Mouse (Mus musculus) liver, embryonic 16.5 days (tissue): ENCODE results near the gene Ugt1a6b. TPM values are rescaled to one million over a fixed set of nuclear protein-coding genes. Genes with fewer than 3 reads are reported as not detected.

ENCODE experiments used
- ATAC-seq: fragments of 200-750 bp; cut with Nextera tagmentation; 2 replicates; pipeline ENCODE4 v1.8.0; 2017; ENCODE audit warnings: low read depth, mild to moderate bottlenecking, moderate number of reproducible peaks, moderate library complexity
- H3K27ac ChIP-seq: fragments of 300-500 bp; sonication (generic); 2 replicates; pipeline ENCODE4 v1.5.1; 2014; ENCODE audit warnings: mild to moderate bottlenecking, low read length
- H3K27me3 ChIP-seq: fragments of 300-500 bp; sonication (generic); 2 replicates; pipeline ENCODE4 v1.6.1; 2014; ENCODE audit warnings: low read depth, low read length, mixed read lengths; ENCODE audit not compliant: control insufficient read depth, insufficient read depth
- H3K36me3 ChIP-seq: fragments of 300-500 bp; sonication (generic); 2 replicates; pipeline ENCODE4 v1.6.1; 2014; ENCODE audit warnings: mild to moderate bottlenecking; ENCODE audit not compliant: control insufficient read depth, insufficient read depth
- H3K4me1 ChIP-seq: fragments of 300-500 bp; sonication (generic); 2 replicates; pipeline ENCODE4 v1.6.1; 2014; ENCODE audit warnings: low read depth, low read length, mixed read lengths; ENCODE audit not compliant: control insufficient read depth
- H3K4me2 ChIP-seq: fragments of 300-500 bp; sonication (generic); 2 replicates; pipeline ENCODE4 v1.6.1; 2014; ENCODE audit warnings: low read depth, low read length, mixed read lengths
- H3K4me3 ChIP-seq: fragments of 300-500 bp; sonication (generic); 2 replicates; pipeline ENCODE4 v1.5.1; 2014; ENCODE audit warnings: low read depth, mild to moderate bottlenecking, low read length
- H3K9ac ChIP-seq: fragments of 300-500 bp; sonication (generic); 2 replicates; pipeline ENCODE4 v1.6.1; 2014; ENCODE audit warnings: low read depth, low read length
- H3K9me3 ChIP-seq: fragments of 300-500 bp; sonication (generic); replicated peaks from 2 replicates; pipeline ENCODE4 v1.6.1; 2016; ENCODE audit warnings: low read length; ENCODE audit not compliant: control insufficient read depth
- WGBS: fragments of 180-500 bp; shearing (Covaris S2); extraction: QIAGEN DNeasy Blood & Tissue Kit; methylation state at CpG from one replicate; pipeline ENCODE4 v1.1.7; 2014; ENCODE audit not compliant: insufficient replicate concordance; 5-methylcytosine and 5-hydroxymethylcytosine counted together
- polyA plus RNA-seq: library from polyadenylated mRNA; unstranded; fragments of >200 nt; fragmentation: Nextera tagmentation; extraction: Ambion mirVana; gene quantifications from 2 replicates; pipeline ENCODE4 v1.2.1, GENCODE M21; 2015

The Ugt1a6b gene
- polyA plus RNA-seq, 1 experiment from 2014 or later: 20.1 TPM

GRCm38 (mm10) chr1:88246386-88246785, 143.3 kb downstream of the Ugt1a6b start:
- Histone ChIP-seq H3K9ac (no peak overlapping the region), H3K4me3 (no peak overlapping the region), H3K27ac (no peak overlapping the region), H3K4me2 (no peak overlapping the region), H3K36me3 (no peaks in the 10 kb centered on the region), H3K27me3 (no peaks in the 10 kb centered on the region), H3K9me3 (peaks cover 18% of the 10 kb centered on the region), H3K4me1 (no peaks in the 10 kb centered on the region)
- ATAC-seq: no peak
- WGBS: 35% methylated on average over 6 of the region's 6 CpGs

- Histone ChIP-seq H3K4me3 (no peak overlapping the region), H3K4me1 (no peaks in the 10 kb centered on the region), H3K27ac (no peak overlapping the region), H3K4me2 (no peak overlapping the region), H3K27me3 (no peaks in the 10 kb centered on the region), H3K9ac (no peak overlapping the region), H3K9me3 (peaks cover 11% of the 10 kb centered on the region), H3K36me3 (no peaks in the 10 kb centered on the region)
- ATAC-seq: no peak
- WGBS: 24% methylated on average over 2 of the region's 2 CpGs
Observed at GRCm38 (mm10) chr1:88247660-88248059, 144.6 kb downstream of the Ugt1a6b start.

GRCm38 (mm10) chr1:88248658-88249057, 145.6 kb downstream of the Ugt1a6b start:
- no peak overlapping the region for H3K4me2 ChIP-seq
- ATAC-seq: no peak
- H3K9me3 ChIP-seq: peaks cover 7% of the 10 kb centered on the region
- no peaks in the 10 kb centered on the region for H3K4me1 ChIP-seq
- no peak overlapping the region for H3K27ac ChIP-seq
- H3K27me3 ChIP-seq: no peaks in the 10 kb centered on the region
- H3K9ac ChIP-seq: no peak overlapping the region
- no peaks in the 10 kb centered on the region for H3K36me3 ChIP-seq
- 46% methylated on average over 4 of the region's 4 CpGs for WGBS
- H3K4me3 ChIP-seq: no peak overlapping the region

- WGBS: 59% methylated on average over 7 of the region's 7 CpGs
- H3K9ac ChIP-seq: no peak overlapping the region
- peaks cover 7% of the 10 kb centered on the region for H3K9me3 ChIP-seq
- no peak overlapping the region for H3K4me3 ChIP-seq
- no peak overlapping the region for H3K4me2 ChIP-seq
- no peaks in the 10 kb centered on the region for H3K27me3 ChIP-seq
- ATAC-seq: no peak
- H3K27ac ChIP-seq: no peak overlapping the region
- H3K36me3 ChIP-seq: no peaks in the 10 kb centered on the region
- H3K4me1 ChIP-seq: no peaks in the 10 kb centered on the region
Observed at GRCm38 (mm10) chr1:88249596-88249995, 146.5 kb downstream of the Ugt1a6b start.

GRCm38 (mm10) chr1:88250023-88250422, 147.0 kb downstream of the Ugt1a6b start:
- 59% methylated on average over 5 of the region's 5 CpGs for WGBS
- no peak for ATAC-seq
- Histone ChIP-seq H3K36me3 (no peaks in the 10 kb centered on the region), H3K9me3 (peaks cover 7% of the 10 kb centered on the region), H3K27me3 (no peaks in the 10 kb centered on the region), H3K4me1 (no peaks in the 10 kb centered on the region), H3K4me3 (no peak overlapping the region), H3K4me2 (no peak overlapping the region), H3K27ac (no peak overlapping the region), H3K9ac (no peak overlapping the region)

- Histone ChIP-seq H3K4me2 (no peak overlapping the region), H3K36me3 (no peaks in the 10 kb centered on the region), H3K4me1 (no peaks in the 10 kb centered on the region), H3K27ac (no peak overlapping the region), H3K9ac (no peak overlapping the region), H3K9me3 (peaks cover 7% of the 10 kb centered on the region; the same call in 1 of the 2 replicates), H3K27me3 (no peaks in the 10 kb centered on the region), H3K4me3 (no peak overlapping the region)
- 54% methylated on average over 8 of the region's 8 CpGs for WGBS
- ATAC-seq: peak; percentile 5; the same call in 1 of the 2 replicates
Observed at GRCm38 (mm10) chr1:88253106-88253505, 150.1 kb downstream of the Ugt1a6b start.

GRCm38 (mm10) chr1:88253540-88253939, 150.5 kb downstream of the Ugt1a6b start:
- no peak overlapping the region for H3K4me3 ChIP-seq
- no peaks in the 10 kb centered on the region for H3K4me1 ChIP-seq
- H3K9ac ChIP-seq: no peak overlapping the region
- H3K27ac ChIP-seq: no peak overlapping the region
- peak; percentile 46 for ATAC-seq
- no peak overlapping the region for H3K4me2 ChIP-seq
- no peaks in the 10 kb centered on the region for H3K27me3 ChIP-seq
- 54% methylated on average over 6 of the region's 6 CpGs for WGBS
- H3K36me3 ChIP-seq: no peaks in the 10 kb centered on the region
- peaks cover 7% of the 10 kb centered on the region; the same call in 1 of the 2 replicates for H3K9me3 ChIP-seq

GRCm38 (mm10) chr1:88254793-88255465, 151.9 kb downstream of the Ugt1a6b start:
- H3K36me3 ChIP-seq: no peaks in the 10 kb centered on the region
- no peak overlapping the region for H3K9ac ChIP-seq
- no peaks in the 10 kb centered on the region; the same call in 1 of the 2 replicates for H3K9me3 ChIP-seq
- H3K27ac ChIP-seq: no peak overlapping the region
- 60% methylated on average over 12 of the region's 12 CpGs for WGBS
- ATAC-seq: no peak
- H3K27me3 ChIP-seq: no peaks in the 10 kb centered on the region
- H3K4me3 ChIP-seq: no peak overlapping the region
- H3K4me2 ChIP-seq: no peak overlapping the region
- H3K4me1 ChIP-seq: peaks cover 9% of the 10 kb centered on the region

GRCm38 (mm10) chr1:88255466-88255857, 152.4 kb downstream of the Ugt1a6b start:
- no peaks in the 10 kb centered on the region for H3K36me3 ChIP-seq
- H3K9me3 ChIP-seq: no peaks in the 10 kb centered on the region; the same call in 1 of the 2 replicates
- H3K9ac ChIP-seq: no peak overlapping the region
- no peak overlapping the region for H3K4me3 ChIP-seq
- no peak for ATAC-seq
- no peak overlapping the region for H3K4me2 ChIP-seq
- peaks cover 15% of the 10 kb centered on the region for H3K4me1 ChIP-seq
- 47% methylated on average over 2 of the region's 2 CpGs for WGBS
- no peaks in the 10 kb centered on the region for H3K27me3 ChIP-seq
- H3K27ac ChIP-seq: no peak overlapping the region
